Mouse (Mus musculus) C2C12 (cell line): ENCODE measurements around the gene Zfhx3.

Experiments
- CEBPB ChIP-seq: IDR thresholded peaks from one replicate; pipeline ENCODE4 v1.6.1; 2011; ENCODE audit warnings: low read depth, mild to moderate bottlenecking, control low read depth, moderate library complexity
- CTCF ChIP-seq: IDR thresholded peaks from one replicate; pipeline ENCODE4 v1.5.1; 2011; ENCODE audit not compliant: control insufficient read depth, insufficient read depth, insufficient read length
- FOSL1 ChIP-seq: IDR thresholded peaks from one replicate; pipeline ENCODE4 v1.8.0; 2011; ENCODE audit warnings: mild to moderate bottlenecking, low read length; ENCODE audit not compliant: poor library complexity, insufficient read depth, severe bottlenecking
- MAX ChIP-seq: IDR thresholded peaks from one replicate; pipeline ENCODE4 v1.6.1; 2011; ENCODE audit warnings: mild to moderate bottlenecking, control low read depth
- MYOD1 ChIP-seq: IDR thresholded peaks from one replicate; pipeline ENCODE4 v1.6.1; 2011; ENCODE audit warnings: low read depth; ENCODE audit not compliant: control insufficient read depth, insufficient read length
- MYOG ChIP-seq: IDR thresholded peaks from one replicate; pipeline ENCODE4 v1.6.1; 2011; ENCODE audit not compliant: control insufficient read depth, insufficient read length; ENCODE audit errors: extremely low read depth

- TF ChIP-seq MAX (no peak), CTCF (no peak), CEBPB (no peak), FOSL1 (no peak), MYOG (no peak), MYOD1 (no peak)
Measured at GRCm38 (mm10) chr8:108363856-108364255, 421.4 kb downstream of the Zfhx3 start.
